Mouse (Mus musculus) erythroblast, embryonic 14.5 days (primary cell): ENCODE results near the gene Chmp1a.

Experiments
- GATA1 ChIP-seq: IDR thresholded peaks from 2 replicates; pipeline ENCODE4 v1.6.1; 2012; ENCODE audit warnings: low read length, inconsistent platforms, mixed read lengths
- TAL1 ChIP-seq: IDR thresholded peaks from 3 replicates; pipeline ENCODE4 v1.6.1; 2012; ENCODE audit warnings: low read length, inconsistent platforms, mixed read lengths

- no peak for TF ChIP-seq GATA1
- no peak for TF ChIP-seq TAL1
Observed at GRCm38 (mm10) chr8:123242107-123242923, 29.8 kb upstream of the Chmp1a start.
